Mouse (Mus musculus) left cerebral cortex, adult 2 months (tissue): ENCODE data around the gene Fam173a. TPM values are rescaled to one million over a fixed set of nuclear protein-coding genes. Genes with fewer than 3 reads are reported as not detected.

Source experiments
- DNase-seq, 2 experiments: peaks; one replicate each; pipeline ENCODE4 v3.0.0; 2021 to 2022; ENCODE audit warnings: low spot score in 2 of 2, mixed read lengths in 1 of 2; ENCODE audit errors: extremely low spot score in 1 of 2
- H3K27ac ChIP-seq: fragments of 200-600 bp; 2 replicates; pipeline ENCODE4 v1.8.1; 2022
- H3K4me3 ChIP-seq: fragments of 200-600 bp; 2 replicates; pipeline ENCODE4 v1.8.1; 2022
- CTCF ChIP-seq: fragments of 200-600 bp; IDR thresholded peaks from 2 replicates; pipeline ENCODE4 v1.8.1; 2022; ENCODE audit warnings: antibody characterized with exemption, mild to moderate bottlenecking, moderate library complexity
- intact Hi-C: fragments of 180-260 bp; cut with DNase I; formaldehyde crosslinking; loops from one replicate; pipeline ENCODE4 v1.15.1; 2025
- total RNA-seq, 2 experiments: library from RNA; stranded (reverse); gene quantifications; 2 replicates each; pipeline ENCODE4 v1.2.3; 2021

Gene Fam173a
- total RNA-seq, 2 experiments from 2014 or later, result 84.9 to 85.1 TPM

DNA sequence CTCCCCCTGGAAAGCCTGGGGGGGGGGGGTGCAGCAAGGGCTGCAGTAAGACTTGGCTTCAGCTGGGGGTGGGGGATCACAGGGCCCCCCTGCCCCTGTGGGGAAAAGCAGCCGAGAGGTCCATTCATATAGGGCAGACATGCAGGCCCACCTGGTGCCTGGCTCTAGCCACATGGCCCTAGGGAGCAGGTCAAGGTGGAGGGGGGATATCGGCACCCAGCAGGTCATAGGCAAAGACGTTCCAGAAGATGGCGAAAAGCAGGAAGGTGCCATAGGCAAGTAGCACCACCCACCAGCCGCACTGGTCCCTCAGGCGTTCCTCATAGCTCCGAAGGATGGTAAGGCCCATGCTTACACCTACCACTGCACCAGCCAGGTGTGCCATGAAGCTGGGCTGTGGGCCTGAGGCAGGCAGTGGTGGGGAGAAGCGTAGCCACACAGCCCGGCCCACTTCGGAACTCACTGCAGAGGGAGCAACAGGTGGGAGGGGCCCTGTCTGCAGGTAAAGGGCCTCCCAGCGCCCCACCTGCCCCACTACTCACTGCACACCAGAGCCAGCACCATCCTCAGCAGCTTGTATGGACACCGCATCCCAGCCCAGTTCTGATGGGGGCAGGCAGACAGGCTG, 42.0 kb upstream of the Fam173a start:
- TF ChIP-seq CTCF, result no peak
- intact Hi-C loops, result no loop called here
- no peak overlapping the region; the same call in 1 of the 2 replicates for H3K27ac ChIP-seq
- DNase-seq, result no peak
- H3K4me3 ChIP-seq, result peak overlapping the region; percentile 72

- Histone ChIP-seq H3K4me3 (peak overlapping the region; percentile 72), H3K27ac (peak overlapping the region; percentile 99)
- intact Hi-C loops, result no loop called here
- no peak for TF ChIP-seq CTCF
- DNase-seq, result no peak
Observed at GRCm38 (mm10) chr17:25833961-25834594, 41.4 kb upstream of the Fam173a start.

DNA sequence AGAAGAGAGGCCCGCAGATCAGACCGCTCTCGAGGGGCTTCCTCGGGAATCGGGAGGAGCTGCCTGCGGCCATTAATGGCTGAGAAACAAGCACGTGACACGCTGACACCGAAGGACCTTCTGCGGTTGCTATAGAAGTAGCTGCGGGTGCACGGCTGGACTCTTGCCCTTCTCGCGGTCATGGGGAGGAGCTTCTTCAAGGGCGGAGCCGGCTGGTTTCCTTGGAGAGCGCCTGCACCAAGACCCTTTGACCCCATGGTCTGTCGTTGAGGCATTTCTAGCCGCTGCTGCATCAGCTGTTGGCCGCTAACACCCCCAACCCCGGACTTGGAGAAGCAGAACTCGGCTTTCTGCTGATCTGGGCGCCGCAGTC, 40.6 kb upstream of the Fam173a start, which contains the start of gene Stub1:
TSS of gene Stub1 (minus strand) at position 114 of the 373 bp plus-strand sequence.
- intact Hi-C loops, result no loop called here

DNA sequence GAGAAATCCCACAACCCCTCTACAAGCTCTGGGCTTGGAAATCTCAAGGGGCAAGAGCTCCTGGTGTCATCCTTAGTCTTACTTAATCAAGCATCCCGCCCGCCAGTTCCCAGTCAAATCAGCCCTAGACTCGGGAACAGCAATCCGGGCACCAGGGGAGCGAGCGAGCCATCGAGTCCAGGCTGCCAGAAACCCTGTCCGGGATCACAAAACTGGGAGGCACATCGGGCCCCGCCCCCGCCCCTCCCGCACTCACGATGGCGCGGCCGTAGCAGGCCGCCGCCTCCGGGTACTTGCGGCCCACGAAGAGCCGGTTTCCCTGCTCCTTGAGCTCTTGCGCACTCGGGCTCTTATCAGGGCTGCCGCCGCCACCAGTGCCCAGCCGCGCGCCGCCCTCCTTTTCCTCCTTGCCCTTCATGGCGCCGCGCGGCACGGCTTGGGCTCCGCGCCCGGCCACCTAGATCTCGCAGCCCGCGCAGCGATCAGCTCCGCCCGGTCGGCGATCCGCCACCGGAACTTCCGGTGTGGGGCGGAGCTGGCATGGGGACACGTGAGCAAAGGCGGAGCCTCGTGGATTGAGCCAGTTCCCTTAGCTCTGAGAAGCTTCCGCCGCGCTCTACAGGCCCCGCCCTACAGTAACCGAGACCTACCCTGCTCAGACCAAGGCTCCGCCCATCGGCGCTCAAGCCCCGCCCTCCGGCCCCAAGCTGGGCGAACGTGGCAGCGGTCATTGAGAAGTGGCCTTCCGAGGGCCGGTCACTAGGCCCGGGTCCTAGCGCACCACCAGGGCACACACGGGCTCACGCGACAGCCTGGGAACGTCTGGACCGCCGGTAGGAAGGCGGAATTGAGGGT, 40.0 kb upstream of the Fam173a start:
- TF ChIP-seq CTCF, result no peak
- Histone ChIP-seq H3K4me3 (peak overlapping the region; percentile 72), H3K27ac (peak overlapping the region; percentile 99)
- intact Hi-C loops, result no loop called here
- DNase-seq, result peak; percentile 97 to 98

More for the DNA sequence above, 40.6 kb upstream of the Fam173a start, which contains the start of gene Stub1:
- peak; percentile 79 to 80 for DNase-seq
- H3K27ac ChIP-seq, result peak within 1 kb of the TSS; percentile 99
- no peak for TF ChIP-seq CTCF
- H3K4me3 ChIP-seq, result peak within 1 kb of the TSS; percentile 72

- peak overlapping the region; percentile 72 for H3K4me3 ChIP-seq
- peak overlapping the region; percentile 99 for H3K27ac ChIP-seq
- no peak for TF ChIP-seq CTCF
- DNase-seq, result no peak
- intact Hi-C loops, result no loop called here
Observed at GRCm38 (mm10) chr17:25831451-25832281, 39.0 kb upstream of the Fam173a start.

DNA sequence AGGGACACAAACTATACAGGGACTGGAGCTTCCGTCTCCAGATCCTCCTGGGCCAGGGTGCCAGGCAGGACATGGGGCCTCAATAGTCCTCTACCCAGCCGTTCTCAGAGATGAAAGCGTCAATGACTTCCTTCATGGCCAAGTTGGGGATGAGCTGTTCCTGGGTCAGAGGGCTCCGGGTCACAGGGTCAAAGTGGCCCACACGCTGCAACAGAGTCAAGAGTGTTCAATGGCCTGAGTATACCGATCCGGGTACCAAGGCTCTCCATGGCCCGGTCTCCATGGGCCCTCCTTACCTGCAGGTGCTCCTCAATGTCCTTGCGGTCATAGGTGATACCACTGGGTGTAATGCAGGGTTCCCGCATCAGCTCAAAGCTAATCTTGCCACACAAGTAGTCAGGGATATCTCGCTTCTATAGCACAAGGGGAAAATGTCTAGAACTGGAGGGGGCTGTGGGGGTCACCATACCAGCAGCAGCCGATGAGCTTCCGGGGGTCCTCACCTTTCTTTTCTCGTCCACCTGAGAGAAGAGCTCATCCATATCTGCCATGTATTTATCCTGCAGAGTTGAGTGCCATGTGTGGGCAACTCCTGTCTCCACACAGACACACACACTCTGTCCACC, 38.2 kb upstream of the Fam173a start:
- peak overlapping the region; percentile 72; the same call in 1 of the 2 replicates for H3K4me3 ChIP-seq
- TF ChIP-seq CTCF, result no peak
- intact Hi-C loops, result no loop called here

DNA sequence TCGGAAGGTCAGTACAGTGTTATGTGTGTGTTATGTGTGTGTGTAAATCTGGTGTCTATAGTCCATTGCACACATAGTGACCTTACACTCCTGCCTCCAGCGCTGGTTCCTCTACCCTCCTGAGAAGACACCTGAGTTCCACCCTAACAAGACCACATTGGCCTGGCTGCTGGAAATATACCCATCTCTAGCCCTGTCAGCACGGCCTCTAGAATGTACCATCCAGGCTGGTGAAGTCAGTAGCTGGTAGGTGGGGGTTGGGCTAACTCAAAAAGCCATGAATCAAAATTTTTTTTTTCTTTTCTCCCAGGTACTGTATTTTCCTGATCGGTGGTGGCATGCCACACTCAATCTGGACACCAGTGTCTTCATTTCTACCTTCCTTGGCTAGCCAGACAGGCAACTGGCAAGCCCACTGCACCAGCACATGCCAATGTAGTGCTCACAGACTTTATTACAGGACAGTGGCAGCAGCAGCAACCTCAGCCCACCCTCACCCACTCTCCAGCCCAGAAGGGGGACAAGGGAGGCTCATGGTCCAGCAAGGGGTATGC, 37.6 kb upstream of the Fam173a start:
- DNase-seq, result no peak
- intact Hi-C loops, result no loop called here
- Histone ChIP-seq H3K27ac (no peak overlapping the region), H3K4me3 (peak overlapping the region; percentile 67; the same call in 1 of the 2 replicates)
- no peak for TF ChIP-seq CTCF

More for the DNA sequence above, 38.2 kb upstream of the Fam173a start:
- no peak overlapping the region for H3K27ac ChIP-seq
- DNase-seq, result no peak

DNA sequence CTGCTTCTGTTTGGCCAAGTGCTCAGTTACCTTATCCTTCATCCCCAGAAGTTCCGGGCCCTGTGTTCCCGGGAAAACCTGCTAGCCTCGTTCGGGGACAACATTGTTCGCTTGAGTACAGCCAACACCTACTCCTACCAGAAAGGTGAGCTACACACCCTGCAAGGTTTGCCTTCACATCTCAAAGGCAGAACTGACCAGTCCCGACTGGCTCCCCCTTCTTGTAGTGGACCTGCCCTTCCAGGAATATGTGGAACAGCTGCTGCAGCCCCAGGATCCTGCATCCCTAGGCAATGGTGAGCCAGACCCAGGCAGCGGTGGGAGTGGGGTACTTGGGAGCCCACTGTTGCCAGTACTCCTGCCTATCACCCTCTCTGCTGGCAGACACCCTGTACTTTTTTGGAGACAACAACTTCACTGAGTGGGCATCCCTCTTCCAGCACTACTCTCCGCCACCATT, 36.9 kb upstream of the Fam173a start:
- TF ChIP-seq CTCF, result no peak
- peak overlapping the region; percentile 95 for H3K27ac ChIP-seq
- intact Hi-C loops, result no loop called here
- H3K4me3 ChIP-seq, result peak overlapping the region; percentile 67
- no peak for DNase-seq

GRCm38 (mm10) chr17:25828712-25829557, 36.2 kb upstream of the Fam173a start, which contains the start of gene Jmjd8:
Gene Jmjd8, plus strand, starts transcription at chr17:25828867.
- intact Hi-C loops, result no loop called here
- H3K27ac ChIP-seq, result peak within 1 kb of the TSS; percentile 95

GRCm38 (mm10) chr17:25828223-25828594, 35.5 kb upstream of the Fam173a start:
- intact Hi-C loops, result no loop called here

More at GRCm38 (mm10) chr17:25828712-25829557, 36.2 kb upstream of the Fam173a start, which contains the start of gene Jmjd8:
- peak within 1 kb of the TSS; percentile 67 for H3K4me3 ChIP-seq
- DNase-seq, result peak; percentile 82 to 85
- TF ChIP-seq CTCF, result peak; percentile 51

More at GRCm38 (mm10) chr17:25828223-25828594, 35.5 kb upstream of the Fam173a start:
- Histone ChIP-seq H3K27ac (peak overlapping the region; percentile 95), H3K4me3 (peak overlapping the region; percentile 67)
- no peak for DNase-seq
- no peak for TF ChIP-seq CTCF
